Mouse (Mus musculus) MEL (cell line): ENCODE data around the gene Catsperg1. TPM values are rescaled to one million over a fixed set of nuclear protein-coding genes. Genes with fewer than 3 reads are reported as not detected.

Source experiments
- DNase-seq: peaks from one replicate; pipeline ENCODE4 v3.0.0; 2011; ENCODE audit warnings: low read depth, low spot score
- H3K27ac ChIP-seq: 2 replicates; pipeline ENCODE4 v1.5.1; 2012; ENCODE audit warnings: low read depth, mild to moderate bottlenecking, control low read depth, low read length, moderate library complexity; ENCODE audit not compliant: control insufficient read depth
- H3K27me3 ChIP-seq, 2 experiments: fragments of 150-350 bp in 1 of 2; sonication (generic) in 1 of 2; 2 replicates each; pipeline ENCODE4 v1.6.1; 2012; ENCODE audit warnings: low read length in 2 of 2, mild to moderate bottlenecking in 2 of 2, improper control_type of control experiment in 1 of 2, moderate library complexity in 1 of 2; ENCODE audit not compliant: insufficient read depth in 2 of 2, control insufficient read depth in 1 of 2
- H3K36me3 ChIP-seq, 2 experiments: 2 replicates each; pipeline ENCODE4 v1.6.1; 2012 to 2014; ENCODE audit warnings: low read length in 2 of 2, improper control_type of control experiment in 1 of 2, inconsistent platforms in 1 of 2, mild to moderate bottlenecking in 1 of 2; ENCODE audit not compliant: insufficient read depth in 2 of 2, control insufficient read depth in 1 of 2
- H3K4me1 ChIP-seq, 2 experiments: fragments of 150-350 bp in 1 of 2; sonication (generic) in 1 of 2; 2 replicates each; pipeline ENCODE4 v1.6.1; 2012; ENCODE audit warnings: low read length in 2 of 2, improper control_type of control experiment in 1 of 2, mild to moderate bottlenecking in 1 of 2; ENCODE audit not compliant: insufficient read depth in 2 of 2, control insufficient read depth in 1 of 2
- H3K4me3 ChIP-seq, 2 experiments: fragments of 150-350 bp in 1 of 2; sonication (generic) in 1 of 2; 2 replicates each; pipeline ENCODE4 v1.5.1; 2012; ENCODE audit warnings: low read depth in 2 of 2, low read length in 2 of 2, mild to moderate bottlenecking in 2 of 2, moderate library complexity in 2 of 2, control low read depth in 1 of 2, improper control_type of control experiment in 1 of 2; ENCODE audit not compliant: control insufficient read depth in 1 of 2, insufficient read depth in 1 of 2
- H3K79me2 ChIP-seq: 2 replicates; pipeline ENCODE4 v1.6.1; 2012; ENCODE audit warnings: mild to moderate bottlenecking, low read length, moderate library complexity; ENCODE audit not compliant: control insufficient read depth, poor library complexity, insufficient read depth
- H3K9ac ChIP-seq: 2 replicates; pipeline ENCODE4 v1.6.1; 2012; ENCODE audit warnings: low read depth, mild to moderate bottlenecking, control low read depth, low read length, moderate library complexity; ENCODE audit not compliant: control insufficient read depth, poor library complexity, severe bottlenecking
- H3K9me3 ChIP-seq: fragments of 150-350 bp; sonication (generic); replicated peaks from 2 replicates; pipeline ENCODE4 v1.6.1; 2012; ENCODE audit warnings: mild to moderate bottlenecking, low read length, improper control_type of control experiment, moderate library complexity; ENCODE audit not compliant: insufficient read depth
- BHLHE40 ChIP-seq: IDR thresholded peaks from 2 replicates; pipeline ENCODE4 v1.6.1; 2012; ENCODE audit warnings: low read depth, mild to moderate bottlenecking, inconsistent platforms, low read length, improper control_type of control experiment, borderline replicate concordance
- CHD2 ChIP-seq: IDR thresholded peaks from 2 replicates; pipeline ENCODE4 v1.6.1; 2011; ENCODE audit warnings: low read length, improper control_type of control experiment
- E2F4 ChIP-seq: IDR thresholded peaks from 2 replicates; pipeline ENCODE4 v1.6.1; 2011; ENCODE audit warnings: low read depth, low read length, improper control_type of control experiment, borderline replicate concordance
- ELF1 ChIP-seq: IDR thresholded peaks from 2 replicates; pipeline ENCODE4 v1.6.1; 2014; ENCODE audit warnings: low read depth, mild to moderate bottlenecking, inconsistent platforms, low read length, improper control_type of control experiment, moderate library complexity
- EP300 ChIP-seq, 2 experiments: IDR thresholded peaks; 2 replicates each; pipeline ENCODE4 v1.6.1; 2011; ENCODE audit warnings: improper control_type of control experiment in 2 of 2, low read length in 2 of 2, low read depth in 1 of 2, mild to moderate bottlenecking in 1 of 2
- GABPA ChIP-seq: IDR thresholded peaks from 2 replicates; pipeline ENCODE4 v1.6.1; 2012; ENCODE audit warnings: low read depth, mild to moderate bottlenecking, inconsistent platforms, low read length, improper control_type of control experiment, moderate library complexity
- GATA1 ChIP-seq: IDR thresholded peaks from 2 replicates; pipeline ENCODE4 v1.6.1; 2011; ENCODE audit warnings: low read depth, low read length, improper control_type of control experiment
- HCFC1 ChIP-seq: IDR thresholded peaks from 2 replicates; pipeline ENCODE4 v1.6.1; 2012; ENCODE audit warnings: low read depth, mild to moderate bottlenecking, inconsistent platforms, low read length, improper control_type of control experiment, moderate library complexity
- JUND ChIP-seq: IDR thresholded peaks from 2 replicates; pipeline ENCODE4 v1.6.1; 2011; ENCODE audit warnings: low read depth, mild to moderate bottlenecking, improper control_type of control experiment, low read length
- MAX ChIP-seq: IDR thresholded peaks from 2 replicates; pipeline ENCODE4 v1.6.1; 2011; ENCODE audit warnings: low read length, improper control_type of control experiment
- MEF2A ChIP-seq: IDR thresholded peaks from 2 replicates; pipeline ENCODE4 v1.6.1; 2014; ENCODE audit warnings: low read depth, mild to moderate bottlenecking, inconsistent platforms, low read length, improper control_type of control experiment; ENCODE audit not compliant: poor library complexity, insufficient replicate concordance, severe bottlenecking; ENCODE audit errors: extremely low read depth
- MXI1 ChIP-seq: IDR thresholded peaks from 2 replicates; pipeline ENCODE4 v1.6.1; 2011; ENCODE audit warnings: mild to moderate bottlenecking, low read depth, low read length, improper control_type of control experiment
- MYC ChIP-seq: IDR thresholded peaks from 2 replicates; pipeline ENCODE4 v1.6.1; 2011; ENCODE audit warnings: low read depth, mild to moderate bottlenecking, low read length, improper control_type of control experiment, moderate library complexity
- NELFE ChIP-seq: IDR thresholded peaks from 2 replicates; pipeline ENCODE4 v1.6.1; 2011; ENCODE audit warnings: low read depth, low read length, improper control_type of control experiment
- POLR2A ChIP-seq, 2 experiments: IDR thresholded peaks; 2 replicates each; pipeline ENCODE4 v1.6.1; 2011 to 2012; ENCODE audit warnings: low read length in 2 of 2, mild to moderate bottlenecking in 2 of 2, control low read depth in 1 of 2, improper control_type of control experiment in 1 of 2, low read depth in 1 of 2, moderate library complexity in 1 of 2; ENCODE audit not compliant: control insufficient read depth in 1 of 2, insufficient read depth in 1 of 2, poor library complexity in 1 of 2
- POLR2AphosphoS2 ChIP-seq: IDR thresholded peaks from 2 replicates; pipeline ENCODE4 v1.6.1; 2011; ENCODE audit warnings: low read length, improper control_type of control experiment
- RAD21 ChIP-seq: IDR thresholded peaks from 2 replicates; pipeline ENCODE4 v1.6.1; 2011; ENCODE audit warnings: mild to moderate bottlenecking, low read depth, low read length, improper control_type of control experiment
- RCOR1 ChIP-seq: IDR thresholded peaks from 2 replicates; pipeline ENCODE4 v1.6.1; 2012; ENCODE audit warnings: low read depth, mild to moderate bottlenecking, inconsistent platforms, low read length, improper control_type of control experiment
- SIN3A ChIP-seq: IDR thresholded peaks from 2 replicates; pipeline ENCODE4 v1.6.1; 2012; ENCODE audit warnings: low read length, improper control_type of control experiment, inconsistent platforms
- SMC3 ChIP-seq: IDR thresholded peaks from 2 replicates; pipeline ENCODE4 v1.6.1; 2011; ENCODE audit warnings: low read depth, low read length, improper control_type of control experiment
- TAL1 ChIP-seq: IDR thresholded peaks from 2 replicates; pipeline ENCODE4 v1.6.1; 2012; ENCODE audit warnings: mild to moderate bottlenecking, inconsistent platforms, low read length, moderate library complexity, mixed read lengths
- TBP ChIP-seq: IDR thresholded peaks from 2 replicates; pipeline ENCODE4 v1.8.0; 2011; ENCODE audit warnings: low read depth, low read length, improper control_type of control experiment
- TCF12 ChIP-seq: IDR thresholded peaks from 2 replicates; pipeline ENCODE4 v1.6.1; 2014; ENCODE audit warnings: low read depth, mild to moderate bottlenecking, inconsistent platforms, low read length, improper control_type of control experiment, moderate library complexity
- UBTF ChIP-seq: IDR thresholded peaks from 2 replicates; pipeline ENCODE4 v1.6.1; 2012; ENCODE audit warnings: low read depth, mild to moderate bottlenecking, inconsistent platforms, low read length, improper control_type of control experiment, moderate library complexity, borderline replicate concordance; ENCODE audit not compliant: insufficient read depth
- USF2 ChIP-seq, 2 experiments: IDR thresholded peaks; 2 replicates each; pipeline ENCODE4 v1.6.1; 2011 to 2012; ENCODE audit warnings: improper control_type of control experiment in 2 of 2, low read length in 2 of 2, borderline replicate concordance in 1 of 2, inconsistent platforms in 1 of 2, low read depth in 1 of 2, mild to moderate bottlenecking in 1 of 2; ENCODE audit not compliant: insufficient read depth in 1 of 2
- ZKSCAN1 ChIP-seq: IDR thresholded peaks from 2 replicates; pipeline ENCODE4 v1.6.1; 2012; ENCODE audit warnings: low read depth, mild to moderate bottlenecking, inconsistent platforms, low read length, improper control_type of control experiment, moderate library complexity
- ZMIZ1 ChIP-seq: IDR thresholded peaks from 2 replicates; pipeline ENCODE4 v1.6.1; 2012; ENCODE audit warnings: low read depth, mild to moderate bottlenecking, inconsistent platforms, low read length, improper control_type of control experiment, moderate library complexity
- ZNF384 ChIP-seq: IDR thresholded peaks from 2 replicates; pipeline ENCODE4 v1.6.1; 2012; ENCODE audit warnings: low read depth, mild to moderate bottlenecking, inconsistent platforms, low read length, improper control_type of control experiment
- polyA plus RNA-seq, 2 experiments: library from polyadenylated mRNA; stranded (reverse) in 1 of 2; unstranded in 1 of 2; fragments of >175 nt in 1 of 2; fragments of >200 nt in 1 of 2; gene quantifications; 2 replicates each; pipeline versions ENCODE4 v1.2.1 to v1.2.4; 2012; ENCODE audit warnings: low replicate concordance in 2 of 2, low read depth in 1 of 2; ENCODE audit not compliant: insufficient read length in 2 of 2, insufficient read depth in 1 of 2, missing spikeins in 1 of 2
- total RNA-seq: library from RNA; depleted of rRNA; stranded (reverse); fragments of 300-350 nt; gene quantifications from 2 replicates; pipeline ENCODE4 v1.2.3, GENCODE M21; 2012

Catsperg1 gene
- total and polyA plus RNA-seq, 3 experiments = 0.23 to 0.31 TPM; not detected in 1

GRCm38 (mm10) chr7:29180854-29181236 is 33.0 kb downstream of the Catsperg1 start:
- H3K4me3 ChIP-seq = peak overlapping the region; percentile 63 to 95
- peaks cover 23% of the 10 kb centered on the region for H3K79me2 ChIP-seq
- TF ChIP-seq RCOR1 (no peak), SMC3 (no peak), EP300 (IDR thresholded peaks at IDR 0.05; ENCODE audit: low read depth in 1 of 2, low read length in 2 of 2) (no peak), MYC (peak; percentile 11; the same call in 1 of the 2 replicates), MXI1 (peak; percentile 24; the same call in 1 of the 2 replicates), RAD21 (no peak), GATA1 (0 out of 2 replicates have a peak, but pooled peaks have one; percentile 13), TAL1 (no peak), JUND (no peak), ZKSCAN1 (no peak), ELF1 (no peak)
- TF ChIP-seq, all 39 proteins: peak for 3
- peaks cover 0 to 15% of the 10 kb centered on the region in 2 experiments; a peak in 3 of 4 replicates for H3K4me1 ChIP-seq
- no peaks in the 10 kb centered on the region for H3K27me3 ChIP-seq
- H3K27ac ChIP-seq = peak overlapping the region; percentile 14; the same call in 1 of the 2 replicates
- peaks cover 0 to 6% of the 10 kb centered on the region in 2 experiments for H3K36me3 ChIP-seq
- H3K9me3 ChIP-seq = no peaks in the 10 kb centered on the region
- peak overlapping the region; percentile 53 for H3K9ac ChIP-seq
- no peak for DNase-seq

- peak; percentile 98 for DNase-seq
- H3K9ac ChIP-seq = peak within 1 kb of the TSS; percentile 82
- H3K27ac ChIP-seq = peak within 1 kb of the TSS; percentile 23
- peaks cover 0 to 6% of the 10 kb centered on the region in 2 experiments for H3K36me3 ChIP-seq
- H3K4me1 ChIP-seq = peaks cover 0 to 15% of the 10 kb centered on the region in 2 experiments; a peak in 3 of 4 replicates
- H3K27me3 ChIP-seq = no peaks in the 10 kb centered on the region
- H3K4me3 ChIP-seq = peak within 1 kb of the TSS; percentile 90 to 97
- no peaks in the 10 kb centered on the region for H3K9me3 ChIP-seq
- peaks cover 23% of the 10 kb centered on the region for H3K79me2 ChIP-seq
- peak in 1 of 2 experiments; percentile 42; a peak in 2 of 4 replicates for TF ChIP-seq EP300 (IDR thresholded peaks at IDR 0.05; ENCODE audit: low read depth in 1 of 2, low read length in 2 of 2)
- TF ChIP-seq GABPA = no peak
- peak; percentile 87 for TF ChIP-seq HCFC1
- TF ChIP-seq MXI1 = peak; percentile 81
- TF ChIP-seq BHLHE40 = no peak
- TF ChIP-seq UBTF = peak; percentile 3; the same call in 1 of the 2 replicates
- no peak for TF ChIP-seq E2F4
- peak; percentile 92 to 93 for TF ChIP-seq POLR2A (IDR thresholded peaks at IDR 0.05; ENCODE audit: control insufficient read depth in 1 of 2, insufficient read depth in 1 of 2, low read depth in 1 of 2, low read length in 2 of 2, poor library complexity in 1 of 2)
- no peak for TF ChIP-seq CHD2
- no peak for TF ChIP-seq JUND
- peak; percentile 73 for TF ChIP-seq SIN3A
- peak; percentile 94 for TF ChIP-seq NELFE
- no peak for TF ChIP-seq ZNF384
- no peak for TF ChIP-seq RCOR1
- TF ChIP-seq TCF12 = peak; percentile 56
- TF ChIP-seq ELF1 = peak; percentile 80
- peak; percentile 79 for TF ChIP-seq MAX
- peak; percentile 67; the same call in 1 of the 2 replicates for TF ChIP-seq TBP
- TF ChIP-seq ZKSCAN1 = no peak
- peak; percentile 57; the same call in 1 of the 2 replicates for TF ChIP-seq MEF2A
- peak; percentile 91 for TF ChIP-seq POLR2AphosphoS2
- TF ChIP-seq MYC = 0 out of 2 replicates have a peak, but pooled peaks have one; percentile 48
- TF ChIP-seq ZMIZ1 = peak; percentile 61; the same call in 1 of the 2 replicates
- no peak for TF ChIP-seq USF2 (IDR thresholded peaks at IDR 0.05; ENCODE audit: borderline replicate concordance in 1 of 2, insufficient read depth in 1 of 2, low read depth in 1 of 2, low read length in 2 of 2)
Measured at GRCm38 (mm10) chr7:29180077-29180853, 33.6 kb downstream of the Catsperg1 start, which contains the start of gene Psmd8. Gene Psmd8 (minus strand): TSS chr7:29180701.
